Mouse (Mus musculus): ENCODE measurements at regions not wholly inside any gene's neighbourhood (a gene's known extent, or its start where the extent isn't known, plus 50 kb on each side); places are given as distances from the start of the nearest gene placed in this dataset.

- no peak for TF ChIP-seq CTCF (IDR thresholded peaks at IDR 0.05; ENCODE audit: low read depth)
- TF ChIP-seq EP300 (optimal IDR thresholded peaks at IDR 0.05), result no peak
These were observed 74.1 kb upstream of the Stt3b start for GRCm38 (mm10) chr9:115384345-115384744.

Data from stomach, postnatal 0 days (tissue).